Mouse (Mus musculus): ENCODE results near the gene Sptbn2.

GRCm38 (mm10) chr19:4785206-4785605 lies 74.2 kb downstream of the Sptbn2 start:
- TF ChIP-seq CTCF (IDR thresholded peaks at IDR 0.05; ENCODE audit: low read depth) (no peak), EP300 (IDR thresholded peaks at IDR 0.05; ENCODE audit: low read depth) (no peak)

Data from heart, postnatal 0 days (tissue).